Mouse (Mus musculus) lung, adult 2 months (tissue): ENCODE results near the gene Sprr2j-ps.

Experiments used
- CTCF ChIP-seq: fragments of 200-500 bp; IDR thresholded peaks from 2 replicates; pipeline ENCODE4 v1.5.1; 2011; ENCODE audit warnings: mild to moderate bottlenecking, low read length, control low read depth; ENCODE audit not compliant: insufficient read depth
- POLR2A ChIP-seq: fragments of 200-500 bp; IDR thresholded peaks from 2 replicates; pipeline ENCODE4 v1.6.1; 2011; ENCODE audit warnings: low read depth, mild to moderate bottlenecking, control low read depth, low read length, borderline replicate concordance; ENCODE audit errors: extremely low read depth

- TF ChIP-seq POLR2A (no peak), CTCF (no peak)
These were observed 37.3 kb downstream of the Sprr2j-ps start for GRCm38 (mm10) chr3:92455151-92455550.
